Mouse (Mus musculus): ENCODE results near the gene Nr0b1. TPM values are rescaled to one million over a fixed set of nuclear protein-coding genes. Genes with fewer than 3 reads are reported as not detected.

Nr0b1 gene
- polyA plus RNA-seq (2015; fragmentation: Nextera tagmentation; extraction: Ambion mirVana): 0.59 and 0.94 TPM in 2 replicates

DNA sequence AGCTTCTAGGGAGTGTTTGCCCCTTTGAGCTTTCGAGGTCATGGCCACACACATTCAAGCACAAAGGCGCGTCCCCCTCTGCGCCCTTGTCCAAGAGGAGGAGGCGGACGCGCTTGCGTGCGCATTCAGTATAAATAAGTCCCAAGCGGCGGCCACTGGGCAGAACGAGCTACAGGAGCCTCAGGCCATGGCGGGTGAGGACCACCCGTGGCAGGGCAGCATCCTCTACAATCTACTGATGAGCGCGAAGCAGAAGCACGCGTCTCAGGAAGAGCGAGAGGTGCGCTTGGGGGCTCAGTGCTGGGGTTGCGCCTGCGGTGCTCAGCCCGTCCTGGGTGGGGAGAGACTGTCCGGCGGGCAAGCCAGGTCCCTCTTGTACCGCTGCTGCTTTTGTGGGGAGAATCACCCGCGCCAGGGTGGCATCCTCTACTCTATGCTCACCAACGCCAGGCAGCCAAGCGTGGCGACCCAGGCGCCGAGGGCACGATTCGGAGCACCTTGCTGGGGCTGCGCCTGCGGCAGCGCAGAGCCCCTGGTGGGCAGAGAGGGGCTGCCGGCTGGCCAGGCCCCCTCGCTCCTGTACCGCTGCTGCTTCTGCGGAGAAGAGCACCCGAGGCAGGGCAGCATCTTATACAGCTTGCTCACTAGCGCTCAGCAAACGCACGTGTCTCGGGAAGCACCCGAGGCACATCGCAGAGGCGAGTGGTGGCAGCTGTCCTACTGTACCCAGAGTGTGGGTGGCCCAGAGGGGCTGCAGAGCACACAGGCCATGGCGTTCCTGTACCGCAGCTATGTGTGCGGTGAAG lies at the start of gene Nr0b1:
Gene Nr0b1, plus strand, starts transcription at position 151 of the 806 bp plus-strand sequence.
- Histone ChIP-seq H3K27ac (no peak within 1 kb of the TSS), H3K4me2 (peak within 1 kb of the TSS; percentile 77), H3K27me3 (peaks cover 23% of the 10 kb centered on the region), H3K9ac (0 out of 2 replicates have a peak within 1 kb of the TSS, but pooled peaks have one; percentile 34), H3K4me3 (peak within 1 kb of the TSS; percentile 44), H3K4me1 (no peaks in the 10 kb centered on the region), H3K9me3 (replicated peaks) (no peaks in the 10 kb centered on the region), H3K36me3 (ENCODE audit: poor library complexity, severe bottlenecking) (no peaks in the 10 kb centered on the region)
- 27% methylated on average over 48 of the region's 53 CpGs for WGBS
- ATAC-seq: peak; percentile 75

DNA sequence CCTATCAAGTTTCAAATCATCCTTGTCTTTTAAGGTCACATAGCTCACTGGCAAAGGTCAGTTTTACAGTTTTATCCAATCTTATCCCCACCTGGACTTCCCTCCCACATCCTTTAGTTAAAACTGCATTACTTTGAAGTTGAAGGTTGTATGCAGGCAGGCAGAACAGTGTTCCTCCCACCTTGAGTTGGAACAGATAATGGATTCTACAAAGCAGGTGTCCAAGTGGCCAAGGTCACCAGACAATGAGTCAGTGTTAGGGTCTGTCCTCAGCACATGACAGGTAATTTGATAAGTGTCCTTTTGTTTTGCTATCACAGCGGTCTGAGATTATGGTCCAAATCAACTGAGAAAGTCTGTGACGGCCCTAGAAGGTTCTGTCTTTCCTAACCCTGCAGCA lies 4.3 kb upstream of the Nr0b1 start:
- Histone ChIP-seq H3K9me3 (replicated peaks) (no peaks in the 10 kb centered on the region), H3K27ac (no peak overlapping the region), H3K4me1 (no peaks in the 10 kb centered on the region), H3K36me3 (ENCODE audit: poor library complexity, severe bottlenecking) (no peaks in the 10 kb centered on the region), H3K4me2 (no peak overlapping the region), H3K27me3 (peaks cover 17% of the 10 kb centered on the region), H3K9ac (no peak overlapping the region), H3K4me3 (no peak overlapping the region)
- ATAC-seq: no peak
- 83% methylated on average over 2 of the region's 2 CpGs for WGBS

DNA sequence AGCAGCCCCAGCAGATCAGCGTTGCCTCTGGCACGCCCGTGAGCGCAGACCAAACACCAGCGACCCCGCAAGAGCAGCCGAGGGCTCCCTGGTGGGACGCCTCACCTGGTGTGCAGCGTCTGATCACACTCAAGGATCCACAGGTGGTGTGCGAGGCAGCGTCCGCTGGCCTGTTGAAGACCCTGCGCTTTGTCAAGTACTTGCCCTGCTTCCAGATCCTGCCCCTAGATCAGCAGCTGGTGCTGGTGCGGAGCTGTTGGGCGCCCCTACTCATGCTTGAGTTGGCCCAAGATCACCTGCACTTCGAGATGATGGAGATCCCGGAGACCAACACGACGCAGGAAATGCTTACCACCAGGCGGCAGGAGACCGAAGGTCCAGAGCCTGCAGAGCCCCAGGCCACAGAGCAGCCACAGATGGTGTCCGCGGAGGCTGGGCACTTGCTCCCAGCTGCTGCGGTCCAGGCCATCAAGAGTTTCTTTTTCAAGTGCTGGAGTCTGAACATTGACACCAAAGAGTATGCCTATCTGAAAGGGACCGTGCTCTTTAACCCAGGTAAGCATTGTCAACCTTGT lies 943 bp downstream of the Nr0b1 start:
- peak overlapping the region; percentile 77 for H3K4me2 ChIP-seq
- H3K27me3 ChIP-seq: peaks cover 23% of the 10 kb centered on the region
- WGBS: 21% methylated on average over 25 of the region's 25 CpGs
- no peaks in the 10 kb centered on the region for H3K9me3 ChIP-seq (replicated peaks)
- no peak overlapping the region for H3K9ac ChIP-seq
- peak overlapping the region; percentile 44 for H3K4me3 ChIP-seq
- peak; percentile 48; the same call in 1 of the 2 replicates for ATAC-seq
- H3K27ac ChIP-seq: no peak overlapping the region
- H3K36me3 ChIP-seq (ENCODE audit: poor library complexity, severe bottlenecking): no peaks in the 10 kb centered on the region
- no peaks in the 10 kb centered on the region for H3K4me1 ChIP-seq

DNA sequence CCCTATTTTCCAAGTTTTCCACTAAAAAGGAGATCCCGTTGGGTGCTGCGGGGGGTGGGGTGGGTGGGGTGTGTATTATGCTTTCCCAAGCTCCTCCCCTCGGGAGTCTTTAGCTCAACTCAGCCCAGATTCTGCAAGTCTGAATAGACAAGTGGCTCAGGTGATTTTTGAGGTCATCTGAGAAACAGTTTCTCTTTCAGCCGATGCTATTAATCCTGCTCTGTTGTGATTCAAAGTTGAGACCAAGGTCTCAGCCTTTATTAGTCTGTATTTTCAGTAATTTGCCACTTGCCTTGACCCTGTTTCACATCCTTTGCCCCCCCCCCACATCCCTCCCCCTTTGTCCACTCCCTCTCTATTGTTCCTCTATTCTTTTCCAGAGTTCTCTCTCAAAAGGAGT lies 1.8 kb downstream of the Nr0b1 start:
- no peaks in the 10 kb centered on the region for H3K36me3 ChIP-seq (ENCODE audit: poor library complexity, severe bottlenecking)
- 24% methylated on average over 4 of the region's 4 CpGs for WGBS

DNA sequence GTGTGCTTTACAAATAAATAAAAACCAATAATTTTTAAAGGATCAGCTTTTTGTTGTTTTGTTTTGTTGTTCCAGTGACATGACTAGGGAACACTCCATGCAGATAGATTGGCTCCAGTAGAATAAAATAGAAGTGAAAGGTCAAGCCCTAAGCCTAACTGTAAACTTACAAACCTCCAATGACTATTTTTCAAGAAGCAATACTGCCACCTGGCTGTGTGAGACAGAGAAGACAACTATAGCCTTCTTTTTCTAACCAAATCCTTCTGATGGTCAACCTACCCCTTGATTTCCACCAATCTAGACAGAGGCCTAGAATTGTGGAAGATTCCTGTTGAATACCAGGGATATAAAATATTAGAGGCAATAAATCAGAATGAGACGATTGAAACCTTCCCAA lies 45.7 kb downstream of the Nr0b1 start:
- no peaks in the 10 kb centered on the region for H3K27me3 ChIP-seq
- no peak for ATAC-seq
- WGBS: no CpG with 5 or more reads among the region's 1 CpGs

More for the DNA sequence above, 1.8 kb downstream of the Nr0b1 start:
- Histone ChIP-seq H3K4me1 (no peaks in the 10 kb centered on the region), H3K9ac (no peak overlapping the region), H3K4me3 (no peak overlapping the region), H3K27ac (no peak overlapping the region), H3K4me2 (no peak overlapping the region), H3K27me3 (peaks cover 23% of the 10 kb centered on the region), H3K9me3 (replicated peaks) (no peaks in the 10 kb centered on the region)
- ATAC-seq: no peak

More for the DNA sequence above, 45.7 kb downstream of the Nr0b1 start:
- Histone ChIP-seq H3K4me2 (no peak overlapping the region), H3K9me3 (replicated peaks) (no peaks in the 10 kb centered on the region), H3K9ac (no peak overlapping the region), H3K36me3 (ENCODE audit: poor library complexity, severe bottlenecking) (no peaks in the 10 kb centered on the region), H3K27ac (no peak overlapping the region), H3K4me1 (no peaks in the 10 kb centered on the region), H3K4me3 (no peak overlapping the region)

Other genes with a start within 250 kb of the Nr0b1 start
- gene Samt3, start 147.6 kb upstream of the Nr0b1 start, polyA plus RNA-seq (2015; fragmentation: Nextera tagmentation; extraction: Ambion mirVana): not detected in 2 replicates
- gene Mageb4, start 113.3 kb downstream of the Nr0b1 start, polyA plus RNA-seq (2015; fragmentation: Nextera tagmentation; extraction: Ambion mirVana): not detected in 2 replicates

All from forebrain, embryonic 13.5 days (tissue).